Mouse (Mus musculus): ENCODE data around the gene Tshr. TPM values are rescaled to one million over a fixed set of nuclear protein-coding genes. Genes with fewer than 3 reads are reported as not detected.
A peak's percentile ranks its signal among the peaks of the same experiment; 100 is the strongest.

The Tshr gene
- polyA plus RNA-seq, 1 experiment from 2014 or later = 0.02 TPM

DNA sequence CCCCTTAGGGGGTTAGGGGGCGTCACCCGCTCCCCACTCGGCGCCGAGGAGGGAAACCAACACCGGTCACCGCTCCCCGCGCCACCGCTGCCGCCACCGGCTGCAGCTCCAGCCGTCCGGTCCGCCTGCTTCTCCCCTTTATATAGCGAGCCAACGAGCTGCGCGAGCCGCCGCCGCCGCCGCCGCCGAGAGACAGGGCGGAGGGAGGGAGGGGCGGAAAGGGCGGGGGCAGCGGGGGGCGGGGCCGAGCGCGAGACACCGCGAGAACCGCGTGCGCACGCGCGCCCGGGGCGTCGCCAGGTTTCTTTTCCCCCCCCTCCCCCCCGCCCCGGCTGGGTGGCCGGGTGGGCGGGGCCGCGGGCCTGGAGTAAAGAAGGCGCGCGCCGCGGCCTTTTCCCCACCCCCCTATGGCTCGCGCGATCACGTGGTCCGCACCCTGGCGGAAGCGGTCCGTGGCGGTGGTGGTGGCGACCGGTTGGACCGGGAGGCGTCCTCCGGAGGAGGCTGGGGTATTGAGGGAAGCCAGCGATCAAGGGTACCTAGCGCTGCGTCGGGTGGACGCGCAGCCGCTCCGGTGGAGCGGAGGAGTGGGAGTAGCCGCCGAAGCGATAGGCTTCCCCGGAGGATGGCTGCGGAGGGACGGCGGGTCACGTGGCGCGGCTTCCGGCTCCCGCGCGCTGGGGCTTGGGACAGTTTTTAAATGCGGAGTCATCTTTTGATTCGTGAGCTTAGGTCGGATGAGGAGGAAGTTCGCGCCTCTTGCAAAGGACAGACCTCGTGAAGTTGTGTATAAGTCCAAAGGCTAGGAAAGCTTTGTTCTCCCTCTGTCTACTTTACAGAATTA lies 205.7 kb downstream of the Tshr start, which contains the start of gene Gtf2a1:
Gene Gtf2a1 (minus strand): TSS at position 641 of the 844 bp plus-strand sequence.
- Histone ChIP-seq H3K27me3 (ENCODE audit: insufficient read depth, low read length) (no peaks in the 10 kb centered on the region), H3K4me2 (ENCODE audit: low read depth, low read length) (peak within 1 kb of the TSS; percentile 76), H3K4me3 (ENCODE audit: low read depth, low read length) (peak within 1 kb of the TSS; percentile 93), H3K9ac (replicated peaks) (peak within 1 kb of the TSS; percentile 100), H3K36me3 (replicated peaks; ENCODE audit: insufficient read depth, low read length) (peaks cover 6% of the 10 kb centered on the region), H3K27ac (ENCODE audit: low read depth) (peak within 1 kb of the TSS; percentile 100), H3K9me3 (ENCODE audit: low read length) (no peaks in the 10 kb centered on the region), H3K4me1 (ENCODE audit: insufficient read depth) (peaks cover 20% of the 10 kb centered on the region)
- no peak for TF ChIP-seq CTCF (IDR thresholded peaks at IDR 0.05; ENCODE audit: low read depth)
- peak; percentile 68; the same call in 1 of the 2 replicates for TF ChIP-seq EP300 (IDR thresholded peaks at IDR 0.05; ENCODE audit: low read depth)
- WGBS (ENCODE audit: insufficient replicate concordance) = under 1% methylated on average over 60 of the region's 99 CpGs
- DNase-seq (peak; percentile 99), ATAC-seq (peak; percentile 82)

DNA sequence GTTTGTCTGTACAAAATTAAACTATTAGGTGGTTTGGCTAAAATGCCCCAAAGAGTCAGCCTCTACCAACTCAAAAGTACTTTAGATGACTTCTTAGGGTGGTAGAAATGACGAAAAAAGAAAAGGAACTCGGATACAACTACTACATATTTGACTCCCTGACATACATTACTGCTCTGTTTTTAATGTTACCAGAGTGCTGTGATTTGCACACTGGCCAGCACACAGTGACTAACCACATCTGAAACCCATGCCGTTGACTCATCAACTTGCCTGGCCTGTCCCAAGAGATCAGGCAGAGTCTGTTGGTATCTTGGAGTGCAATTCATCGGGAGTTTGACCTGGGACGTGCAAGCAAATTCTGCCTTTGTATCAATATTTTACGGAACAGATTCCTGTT lies 206.4 kb downstream of the Tshr start:
- Histone ChIP-seq H3K4me3 (ENCODE audit: low read depth, low read length) (peak overlapping the region; percentile 93), H3K9ac (replicated peaks) (peak overlapping the region; percentile 63), H3K4me2 (ENCODE audit: low read depth, low read length) (peak overlapping the region; percentile 76), H3K4me1 (ENCODE audit: insufficient read depth) (peaks cover 20% of the 10 kb centered on the region), H3K36me3 (replicated peaks; ENCODE audit: insufficient read depth, low read length) (peaks cover 3% of the 10 kb centered on the region; the same call in 1 of the 2 replicates), H3K27me3 (ENCODE audit: insufficient read depth, low read length) (no peaks in the 10 kb centered on the region), H3K9me3 (ENCODE audit: low read length) (no peaks in the 10 kb centered on the region), H3K27ac (ENCODE audit: low read depth) (peak overlapping the region; percentile 92)
- TF ChIP-seq CTCF (IDR thresholded peaks at IDR 0.05; ENCODE audit: low read depth) (no peak), EP300 (IDR thresholded peaks at IDR 0.05; ENCODE audit: low read depth) (peak; percentile 42)
- ATAC-seq (peak; percentile 14), DNase-seq (peak; percentile 27)
- 20% methylated on average over 6 of the region's 6 CpGs for WGBS (ENCODE audit: insufficient replicate concordance)

GRCm38 (mm10) chr12:91591191-91591590 lies 206.8 kb downstream of the Tshr start:
- Histone ChIP-seq H3K27me3 (ENCODE audit: insufficient read depth, low read length) (no peaks in the 10 kb centered on the region), H3K4me1 (ENCODE audit: insufficient read depth) (peaks cover 20% of the 10 kb centered on the region), H3K27ac (ENCODE audit: low read depth) (peak overlapping the region; percentile 92), H3K4me3 (ENCODE audit: low read depth, low read length) (no peak overlapping the region), H3K9me3 (ENCODE audit: low read length) (no peaks in the 10 kb centered on the region), H3K9ac (replicated peaks) (no peak overlapping the region), H3K36me3 (replicated peaks; ENCODE audit: insufficient read depth, low read length) (no peaks in the 10 kb centered on the region), H3K4me2 (ENCODE audit: low read depth, low read length) (peak overlapping the region; percentile 76)
- no peak for ATAC-seq
- 89% methylated on average over 1 of the region's 1 CpGs for WGBS (ENCODE audit: insufficient replicate concordance)
- TF ChIP-seq EP300 (IDR thresholded peaks at IDR 0.05; ENCODE audit: low read depth) (no peak), CTCF (IDR thresholded peaks at IDR 0.05; ENCODE audit: low read depth) (no peak)
- no peak for DNase-seq

DNA sequence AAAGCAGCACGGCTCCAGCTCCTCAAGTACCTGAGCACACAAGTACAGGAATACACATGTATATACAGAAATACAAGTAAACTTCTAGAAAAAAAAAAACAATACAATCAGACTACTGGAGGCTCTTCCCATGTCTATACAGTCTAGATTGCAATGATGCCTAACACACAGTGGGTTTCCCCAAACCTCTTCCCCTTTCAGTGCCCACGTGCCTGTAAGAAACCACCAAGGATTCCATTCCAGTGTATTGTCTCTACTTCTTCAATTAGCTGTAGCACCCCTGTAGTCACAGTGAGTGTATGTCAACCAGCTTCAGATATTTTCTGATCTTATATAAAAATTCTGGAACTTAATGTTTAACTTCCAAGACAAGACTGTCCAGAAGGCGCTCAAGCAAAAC lies 207.8 kb downstream of the Tshr start:
- ATAC-seq (no peak), DNase-seq (no peak)
- 80% methylated on average over 3 of the region's 3 CpGs for WGBS (ENCODE audit: insufficient replicate concordance)

More for the DNA sequence above, 207.8 kb downstream of the Tshr start:
- no peak overlapping the region for H3K4me2 ChIP-seq (ENCODE audit: low read depth, low read length)
- no peaks in the 10 kb centered on the region for H3K9me3 ChIP-seq (ENCODE audit: low read length)
- H3K27ac ChIP-seq (ENCODE audit: low read depth) = no peak overlapping the region
- no peaks in the 10 kb centered on the region for H3K36me3 ChIP-seq (replicated peaks; ENCODE audit: insufficient read depth, low read length)
- no peak overlapping the region for H3K4me3 ChIP-seq (ENCODE audit: low read depth, low read length)
- peaks cover 16% of the 10 kb centered on the region for H3K4me1 ChIP-seq (ENCODE audit: insufficient read depth)
- no peak overlapping the region for H3K9ac ChIP-seq (replicated peaks)
- TF ChIP-seq CTCF (IDR thresholded peaks at IDR 0.05; ENCODE audit: low read depth) (no peak), EP300 (IDR thresholded peaks at IDR 0.05; ENCODE audit: low read depth) (no peak)
- H3K27me3 ChIP-seq (ENCODE audit: insufficient read depth, low read length) = no peaks in the 10 kb centered on the region

Other genes starting within 250 kb of the Tshr start
- gene Cep128, start 154 bp upstream of the Tshr start, polyA plus RNA-seq (2015; fragmentation: Nextera tagmentation; extraction: Ambion mirVana) = 3.1 and 3.7 TPM in 2 replicates
- gene Gtf2a1, start 205.9 kb downstream of the Tshr start, polyA plus RNA-seq (2015; fragmentation: Nextera tagmentation; extraction: Ambion mirVana) = 11.4 and 13.4 TPM in 2 replicates